Mouse (Mus musculus) heart, postnatal 0 days (tissue): ENCODE results near the gene Hadha.

ENCODE experiments used
- CTCF ChIP-seq: IDR thresholded peaks from 2 replicates; pipeline ENCODE4 v1.5.1; 2016; ENCODE audit warnings: antibody characterized with exemption, control low read depth, low read depth
- EP300 ChIP-seq: IDR thresholded peaks from 2 replicates; pipeline ENCODE4 v1.6.1; 2016; ENCODE audit warnings: antibody characterized with exemption, low read depth

GRCm38 (mm10) chr5:30109899-30110298, 45.1 kb downstream of the Hadha start:
- TF ChIP-seq CTCF (no peak), EP300 (no peak)
